Mouse (Mus musculus) kidney, adult 2 months (tissue): ENCODE results near the gene Mast4. TPM values are rescaled to one million over a fixed set of nuclear protein-coding genes. Genes with fewer than 3 reads are reported as not detected.
A peak's percentile ranks its signal among the peaks of the same experiment; 100 is the strongest.

Source experiments
- DNase-seq: peaks from one replicate; pipeline ENCODE4 v3.0.0; 2021
- H3K27ac ChIP-seq: fragments of 200-500 bp; 2 replicates; pipeline ENCODE4 v1.5.1; 2012; ENCODE audit warnings: low read depth, low read length, control low read depth, inconsistent platforms; ENCODE audit not compliant: insufficient read depth
- H3K27me3 ChIP-seq: fragments of 200-500 bp; replicated peaks from 2 replicates; pipeline ENCODE4 v1.6.1; 2012; ENCODE audit warnings: mild to moderate bottlenecking, moderate library complexity, low read length, inconsistent platforms; ENCODE audit not compliant: control insufficient read depth, insufficient read depth
- H3K36me3 ChIP-seq: fragments of 200-500 bp; 2 replicates; pipeline ENCODE4 v1.6.1; 2012; ENCODE audit warnings: mild to moderate bottlenecking, moderate library complexity, low read length, inconsistent platforms; ENCODE audit not compliant: control insufficient read depth, insufficient read depth
- H3K4me1 ChIP-seq: fragments of 200-500 bp; 2 replicates; pipeline ENCODE4 v1.6.1; 2011; ENCODE audit warnings: low read length; ENCODE audit not compliant: control insufficient read depth, insufficient read depth
- H3K4me3 ChIP-seq: fragments of 200-500 bp; 2 replicates; pipeline ENCODE4 v1.5.1; 2011; ENCODE audit warnings: mild to moderate bottlenecking, low read depth, low read length, control low read depth; ENCODE audit not compliant: insufficient read depth
- CTCF ChIP-seq: fragments of 200-500 bp; conservative IDR thresholded peaks from 2 replicates; pipeline ENCODE4 v1.5.1; 2011; ENCODE audit warnings: low read depth, mild to moderate bottlenecking, control low read depth, low read length, moderate library complexity, mixed read lengths; ENCODE audit not compliant: insufficient read depth, insufficient read length
- POLR2A ChIP-seq: fragments of 200-500 bp; IDR thresholded peaks from one replicate; pipeline ENCODE4 v1.6.1; 2011; ENCODE audit warnings: low read depth, low read length, control low read depth
- WGBS: fragments of 180-500 bp; shearing (Covaris S2); methylation state at CpG from one replicate; pipeline ENCODE4 v1.1.7; 2018; 5-methylcytosine and 5-hydroxymethylcytosine counted together
- polyA plus RNA-seq: library from polyadenylated mRNA; depleted of rRNA; stranded (reverse); fragments of >200 nt; gene quantifications from 2 replicates; pipeline ENCODE4 v1.2.3, GENCODE M21; 2012

Mast4 gene
- polyA plus RNA-seq, 1 experiment: 6.5 TPM

GRCm38 (mm10) chr13:102895894-102896293 lies 438.4 kb downstream of the Mast4 start:
- Histone ChIP-seq H3K27ac (no peak overlapping the region), H3K27me3 (no peaks in the 10 kb centered on the region), H3K4me3 (no peak overlapping the region), H3K36me3 (no peaks in the 10 kb centered on the region), H3K4me1 (peaks cover 22% of the 10 kb centered on the region)
- WGBS: 79% methylated on average over 6 of the region's 6 CpGs
- no peak for DNase-seq
- TF ChIP-seq CTCF (no peak), POLR2A (no peak)

- WGBS: 45% methylated on average over 15 of the region's 15 CpGs
- no peak for TF ChIP-seq CTCF
- no peak for TF ChIP-seq POLR2A
- Histone ChIP-seq H3K36me3 (no peaks in the 10 kb centered on the region), H3K4me3 (no peak overlapping the region), H3K27me3 (no peaks in the 10 kb centered on the region), H3K4me1 (peaks cover 19% of the 10 kb centered on the region), H3K27ac (no peak overlapping the region)
- DNase-seq: peak; percentile 25
Measured at GRCm38 (mm10) chr13:102894287-102895234, 439.7 kb downstream of the Mast4 start.

- TF ChIP-seq POLR2A (no peak), CTCF (no peak)
- Histone ChIP-seq H3K4me3 (no peak overlapping the region), H3K27ac (no peak overlapping the region), H3K27me3 (no peaks in the 10 kb centered on the region), H3K36me3 (no peaks in the 10 kb centered on the region), H3K4me1 (peaks cover 13% of the 10 kb centered on the region)
- WGBS: 89% methylated on average over 3 of the region's 3 CpGs
- no peak for DNase-seq
Measured at GRCm38 (mm10) chr13:102892783-102893182, 441.5 kb downstream of the Mast4 start.

- Histone ChIP-seq H3K27me3 (no peaks in the 10 kb centered on the region), H3K4me1 (peaks cover 9% of the 10 kb centered on the region), H3K36me3 (no peaks in the 10 kb centered on the region), H3K27ac (peak overlapping the region; percentile 72), H3K4me3 (peak overlapping the region; percentile 1; the same call in 1 of the 2 replicates)
- peak; percentile 60 for DNase-seq
- TF ChIP-seq POLR2A: no peak
- TF ChIP-seq CTCF: no peak
- WGBS: 58% methylated on average over 10 of the region's 10 CpGs
Measured at GRCm38 (mm10) chr13:102889989-102890388, 444.3 kb downstream of the Mast4 start.

- Histone ChIP-seq H3K27ac (peak overlapping the region; percentile 72), H3K36me3 (no peaks in the 10 kb centered on the region), H3K4me1 (peaks cover 9% of the 10 kb centered on the region), H3K27me3 (no peaks in the 10 kb centered on the region), H3K4me3 (no peak overlapping the region)
- 46% methylated on average over 13 of the region's 13 CpGs for WGBS
- DNase-seq: peak; percentile 72
- no peak for TF ChIP-seq CTCF
- no peak for TF ChIP-seq POLR2A
Measured at GRCm38 (mm10) chr13:102889537-102889936, 444.8 kb downstream of the Mast4 start.

GRCm38 (mm10) chr13:102888895-102889490 lies 445.3 kb downstream of the Mast4 start:
- Histone ChIP-seq H3K36me3 (no peaks in the 10 kb centered on the region), H3K27me3 (no peaks in the 10 kb centered on the region), H3K4me3 (no peak overlapping the region), H3K4me1 (peaks cover 9% of the 10 kb centered on the region), H3K27ac (peak overlapping the region; percentile 72)
- TF ChIP-seq CTCF (no peak), POLR2A (no peak)
- DNase-seq: peak; percentile 38
- 47% methylated on average over 15 of the region's 15 CpGs for WGBS

GRCm38 (mm10) chr13:102888211-102888610 lies 446.1 kb downstream of the Mast4 start:
- DNase-seq: no peak
- no peak overlapping the region for H3K27ac ChIP-seq
- 81% methylated on average over 8 of the region's 8 CpGs for WGBS
- H3K4me3 ChIP-seq: no peak overlapping the region
- no peaks in the 10 kb centered on the region for H3K27me3 ChIP-seq
- no peak for TF ChIP-seq POLR2A
- TF ChIP-seq CTCF: no peak
- no peaks in the 10 kb centered on the region for H3K36me3 ChIP-seq
- H3K4me1 ChIP-seq: peaks cover 9% of the 10 kb centered on the region
